Mouse (Mus musculus) embryonic facial prominence, embryonic 14.5 days (tissue): ENCODE data around the gene Bsn. TPM values are rescaled to one million over a fixed set of nuclear protein-coding genes. Genes with fewer than 3 reads are reported as not detected.
"Not testable (repeated sequence)": the region's sequence is repeated elsewhere in the genome, so short reads cannot be mapped to it uniquely, and the experiment has no call there.

Experiments
- ATAC-seq: fragments of 200-750 bp; cut with Nextera tagmentation; 2 replicates; pipeline ENCODE4 v1.8.0; 2017; ENCODE audit warnings: low read depth, moderate number of reproducible peaks, moderate TSS enrichment
- DNase-seq: peaks from one replicate; pipeline ENCODE4 v3.0.0-alpha.2; 2015; ENCODE audit warnings: low spot score
- H3K27ac ChIP-seq: fragments of 300-500 bp; sonication (generic); replicated peaks from 2 replicates; pipeline ENCODE4 v1.5.1; 2014; ENCODE audit warnings: low read depth, mild to moderate bottlenecking, low read length, moderate library complexity
- H3K27me3 ChIP-seq: fragments of 300-500 bp; sonication (generic); replicated peaks from 2 replicates; pipeline ENCODE4 v1.6.1; 2014; ENCODE audit warnings: low read length; ENCODE audit not compliant: control insufficient read depth, insufficient read depth
- H3K36me3 ChIP-seq: fragments of 300-500 bp; sonication (generic); 2 replicates; pipeline ENCODE4 v1.6.1; 2014; ENCODE audit warnings: low read length, mixed read lengths; ENCODE audit not compliant: control insufficient read depth, insufficient read depth
- H3K4me1 ChIP-seq: fragments of 300-500 bp; sonication (generic); 2 replicates; pipeline ENCODE4 v1.6.1; 2014; ENCODE audit warnings: antibody characterized with exemption, low read length; ENCODE audit not compliant: control insufficient read depth, insufficient read depth
- H3K4me2 ChIP-seq: fragments of 300-500 bp; sonication (generic); 2 replicates; pipeline ENCODE4 v1.6.1; 2014; ENCODE audit warnings: low read depth, mild to moderate bottlenecking, low read length, moderate library complexity, mixed read lengths
- H3K4me3 ChIP-seq: fragments of 300-500 bp; sonication (generic); 2 replicates; pipeline ENCODE4 v1.5.1; 2014; ENCODE audit warnings: low read depth, mild to moderate bottlenecking, low read length
- H3K9ac ChIP-seq: fragments of 300-500 bp; sonication (generic); 2 replicates; pipeline ENCODE4 v1.6.1; 2014; ENCODE audit warnings: low read depth, mild to moderate bottlenecking, low read length, moderate library complexity, mixed read lengths
- H3K9me3 ChIP-seq: fragments of 300-500 bp; sonication (generic); 2 replicates; pipeline ENCODE4 v1.6.1; 2016; ENCODE audit warnings: low read length; ENCODE audit not compliant: control insufficient read depth
- WGBS: fragments of 180-500 bp; shearing (Covaris S2); extraction: QIAGEN DNeasy Blood & Tissue Kit; methylation state at CpG from one replicate; pipeline ENCODE4 v1.1.7; 2014; 5-methylcytosine and 5-hydroxymethylcytosine counted together
- polyA plus RNA-seq: library from polyadenylated mRNA; unstranded; fragments of >200 nt; fragmentation: Nextera tagmentation; extraction: Ambion mirVana; gene quantifications from 2 replicates; pipeline ENCODE4 v1.2.1, GENCODE M21; 2014

The Bsn gene
- polyA plus RNA-seq, 1 experiment from 2014 or later = 1.1 TPM

- no peaks in the 10 kb centered on the region for H3K27me3 ChIP-seq
- no peak for ATAC-seq
Measured at GRCm38 (mm10) chr9:108141387-108141786, 48.8 kb downstream of the Bsn start.

GRCm38 (mm10) chr9:108139963-108140695 is 50.1 kb downstream of the Bsn start:
- H3K27me3 ChIP-seq = no peaks in the 10 kb centered on the region
- no peaks in the 10 kb centered on the region for H3K36me3 ChIP-seq
- DNase-seq (no peak), ATAC-seq (no peak)
- H3K4me3 ChIP-seq = no peak overlapping the region
- H3K9me3 ChIP-seq = no peaks in the 10 kb centered on the region
- no peak overlapping the region for H3K4me2 ChIP-seq
- no peaks in the 10 kb centered on the region for H3K4me1 ChIP-seq
- H3K27ac ChIP-seq = no peak overlapping the region
- no peak overlapping the region for H3K9ac ChIP-seq
- WGBS = 73% methylated on average over 7 of the region's 7 CpGs

More at GRCm38 (mm10) chr9:108141387-108141786, 48.8 kb downstream of the Bsn start:
- Histone ChIP-seq H3K9ac (no peak overlapping the region), H3K4me3 (no peak overlapping the region), H3K36me3 (no peaks in the 10 kb centered on the region), H3K27ac (no peak overlapping the region), H3K4me2 (no peak overlapping the region), H3K4me1 (no peaks in the 10 kb centered on the region), H3K9me3 (no peaks in the 10 kb centered on the region)
- no peak for DNase-seq
- 84% methylated on average over 10 of the region's 10 CpGs for WGBS

- no peak for ATAC-seq
Measured at GRCm38 (mm10) chr9:108139169-108139962, 50.8 kb downstream of the Bsn start.

GRCm38 (mm10) chr9:108138118-108138517 is 52.1 kb downstream of the Bsn start:
- H3K9ac ChIP-seq = no peak overlapping the region
- no peaks in the 10 kb centered on the region for H3K4me1 ChIP-seq
- DNase-seq (no peak), ATAC-seq (no peak)
- H3K4me2 ChIP-seq = no peak overlapping the region
- WGBS = 69% methylated on average over 6 of the region's 6 CpGs
- H3K9me3 ChIP-seq = no peaks in the 10 kb centered on the region
- H3K4me3 ChIP-seq = no peak overlapping the region
- no peaks in the 10 kb centered on the region for H3K27me3 ChIP-seq
- H3K36me3 ChIP-seq = no peaks in the 10 kb centered on the region
- H3K27ac ChIP-seq = 0 out of 2 replicates have a peak overlapping the region, but pooled peaks have one; percentile 36

More at GRCm38 (mm10) chr9:108139169-108139962, 50.8 kb downstream of the Bsn start:
- Histone ChIP-seq H3K27me3 (no peaks in the 10 kb centered on the region), H3K9me3 (no peaks in the 10 kb centered on the region), H3K27ac (no peak overlapping the region), H3K9ac (no peak overlapping the region), H3K4me3 (no peak overlapping the region), H3K36me3 (no peaks in the 10 kb centered on the region), H3K4me1 (no peaks in the 10 kb centered on the region), H3K4me2 (no peak overlapping the region)
- WGBS = 92% methylated on average over 17 of the region's 17 CpGs
- DNase-seq = no peak

- Histone ChIP-seq H3K4me3 (no peak overlapping the region), H3K4me2 (peak overlapping the region; percentile 24; the same call in 1 of the 2 replicates), H3K4me1 (no peaks in the 10 kb centered on the region), H3K36me3 (no peaks in the 10 kb centered on the region), H3K9ac (no peak overlapping the region), H3K27ac (0 out of 2 replicates have a peak overlapping the region, but pooled peaks have one; percentile 36), H3K27me3 (no peaks in the 10 kb centered on the region), H3K9me3 (no peaks in the 10 kb centered on the region)
- DNase-seq = peak; percentile 82
- WGBS = 22% methylated on average over 17 of the region's 17 CpGs
- ATAC-seq = peak; percentile 78
Measured at GRCm38 (mm10) chr9:108137523-108137922, 52.7 kb downstream of the Bsn start.

- H3K36me3 ChIP-seq = no peaks in the 10 kb centered on the region
- DNase-seq (peak; percentile 46), ATAC-seq (peak; percentile 50)
- H3K4me1 ChIP-seq = no peaks in the 10 kb centered on the region
- no peaks in the 10 kb centered on the region for H3K27me3 ChIP-seq
- H3K9me3 ChIP-seq = no peaks in the 10 kb centered on the region
- no peak overlapping the region for H3K9ac ChIP-seq
- 55% methylated on average over 6 of the region's 6 CpGs for WGBS
- no peak overlapping the region for H3K4me3 ChIP-seq
- H3K27ac ChIP-seq = 0 out of 2 replicates have a peak overlapping the region, but pooled peaks have one; percentile 12
- H3K4me2 ChIP-seq = peak overlapping the region; percentile 24; the same call in 1 of the 2 replicates
Measured at GRCm38 (mm10) chr9:108136930-108137462, 53.2 kb downstream of the Bsn start.

GRCm38 (mm10) chr9:108136225-108136624 is 54.0 kb downstream of the Bsn start:
- Histone ChIP-seq H3K27me3 (no peaks in the 10 kb centered on the region), H3K9ac (no peak overlapping the region), H3K4me2 (no peak overlapping the region), H3K9me3 (no peaks in the 10 kb centered on the region), H3K36me3 (no peaks in the 10 kb centered on the region), H3K27ac (no peak overlapping the region), H3K4me1 (no peaks in the 10 kb centered on the region), H3K4me3 (no peak overlapping the region)
- no peak for ATAC-seq
- DNase-seq = peak; percentile 13
- 40% methylated on average over 1 of the region's 1 CpGs for WGBS

GRCm38 (mm10) chr9:108135679-108136078 is 54.5 kb downstream of the Bsn start:
- not testable (repeated sequence) for H3K27me3 ChIP-seq, H3K9me3 ChIP-seq, H3K4me2 ChIP-seq, ATAC-seq, H3K4me3 ChIP-seq, H3K4me1 ChIP-seq, H3K36me3 ChIP-seq, H3K27ac ChIP-seq, DNase-seq, H3K9ac ChIP-seq
- 91% methylated on average over 3 of the region's 3 CpGs for WGBS
